Mouse (Mus musculus) urinary bladder, postnatal 10 days (tissue): ENCODE results near the gene Chrne.

Experiments
- DNase-seq: peaks from one replicate; pipeline ENCODE4 v3.0.0; 2022; ENCODE audit warnings: low spot score

The Chrne gene

DNA sequence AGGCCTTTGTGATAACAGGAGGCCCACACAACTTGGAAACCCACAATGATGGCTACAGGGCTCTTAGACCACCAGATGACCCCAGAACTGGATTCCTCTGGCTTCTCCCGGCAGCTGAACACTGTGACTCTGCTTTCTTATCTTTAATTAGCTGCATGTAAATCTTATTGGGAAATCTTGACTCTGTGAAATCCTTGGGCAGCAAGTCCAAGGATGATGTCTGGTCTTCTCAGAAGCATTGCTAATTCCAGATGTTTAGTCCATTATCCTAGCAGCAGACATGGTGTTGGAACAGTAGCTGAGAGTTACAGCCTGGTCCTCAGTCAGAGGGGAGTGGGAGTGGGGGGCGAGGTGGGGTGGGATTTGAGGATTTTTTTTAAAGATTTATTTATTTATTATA lies 9.4 kb upstream of the Chrne start:
- DNase-seq: no peak

DNA sequence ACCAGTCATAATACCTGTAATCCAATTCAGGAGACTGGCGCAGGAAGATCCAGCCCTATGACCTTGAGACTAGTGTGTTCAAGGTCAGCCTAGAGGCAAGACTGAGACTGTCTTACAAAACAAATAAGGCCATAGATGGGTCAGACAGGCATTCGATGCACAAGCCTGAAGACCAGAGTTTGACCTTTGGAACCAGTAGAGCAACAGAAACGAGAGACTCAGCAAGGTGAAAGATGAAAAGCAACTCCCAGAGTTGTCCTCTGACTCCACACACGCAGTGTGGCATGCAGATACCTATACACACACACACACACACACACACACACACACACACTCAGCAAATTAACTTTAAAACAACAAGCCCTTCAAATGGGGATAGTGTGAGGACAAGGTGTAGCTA lies 7.9 kb upstream of the Chrne start:
- no peak for DNase-seq

DNA sequence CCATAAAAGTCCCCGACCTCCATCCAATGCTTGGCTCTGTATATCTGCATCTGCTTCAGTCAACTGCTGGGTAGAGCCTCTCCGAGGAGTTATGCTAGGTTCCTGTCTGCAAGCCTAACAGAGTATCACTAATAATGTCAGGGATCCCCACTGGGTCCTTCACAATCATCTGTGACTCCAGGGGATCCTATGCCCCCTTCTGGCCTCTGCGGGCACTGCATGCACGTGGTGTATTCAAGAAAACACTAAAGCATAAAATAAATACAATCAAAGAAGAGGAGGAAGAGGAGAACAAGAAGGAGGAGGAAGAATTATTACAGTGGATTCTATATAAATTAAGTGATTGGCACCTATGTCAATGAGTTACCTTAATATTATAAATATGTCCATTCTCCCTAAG lies 6.5 kb upstream of the Chrne start:
- DNase-seq: no peak

DNA sequence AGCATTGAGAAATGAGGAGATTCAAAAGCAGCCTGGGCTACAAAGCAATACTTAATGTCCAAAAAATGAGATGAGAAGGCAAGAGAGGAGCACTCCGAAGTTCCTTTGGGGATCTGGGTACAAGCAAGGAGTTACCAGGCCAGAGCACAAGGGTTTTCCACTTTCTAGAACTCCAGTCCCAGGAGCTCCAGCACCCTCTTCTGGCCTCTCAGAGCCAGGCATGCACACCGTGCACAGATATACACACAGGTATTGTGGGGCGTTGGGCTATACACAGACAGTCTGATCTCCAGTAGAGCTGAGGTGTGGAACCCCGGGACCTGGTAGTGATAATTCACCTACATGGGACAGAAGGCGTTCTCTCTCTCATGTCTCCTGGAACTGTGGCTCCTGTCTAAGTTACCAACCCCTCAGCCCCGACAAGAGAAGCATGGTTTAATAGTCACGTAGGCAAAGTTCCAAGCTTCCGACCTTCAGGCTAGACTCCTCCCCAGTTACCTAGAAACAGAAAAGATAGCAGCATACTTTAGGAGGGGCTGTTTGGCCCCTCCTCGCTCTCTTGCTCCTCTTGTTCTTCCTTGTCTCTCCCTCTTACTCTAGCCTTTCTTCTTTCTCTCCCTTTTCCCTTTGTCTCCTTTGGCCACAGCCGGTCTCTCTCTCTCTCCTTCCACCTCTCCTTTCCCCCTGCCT lies 4.2 kb upstream of the Chrne start:
- no peak for DNase-seq

DNA sequence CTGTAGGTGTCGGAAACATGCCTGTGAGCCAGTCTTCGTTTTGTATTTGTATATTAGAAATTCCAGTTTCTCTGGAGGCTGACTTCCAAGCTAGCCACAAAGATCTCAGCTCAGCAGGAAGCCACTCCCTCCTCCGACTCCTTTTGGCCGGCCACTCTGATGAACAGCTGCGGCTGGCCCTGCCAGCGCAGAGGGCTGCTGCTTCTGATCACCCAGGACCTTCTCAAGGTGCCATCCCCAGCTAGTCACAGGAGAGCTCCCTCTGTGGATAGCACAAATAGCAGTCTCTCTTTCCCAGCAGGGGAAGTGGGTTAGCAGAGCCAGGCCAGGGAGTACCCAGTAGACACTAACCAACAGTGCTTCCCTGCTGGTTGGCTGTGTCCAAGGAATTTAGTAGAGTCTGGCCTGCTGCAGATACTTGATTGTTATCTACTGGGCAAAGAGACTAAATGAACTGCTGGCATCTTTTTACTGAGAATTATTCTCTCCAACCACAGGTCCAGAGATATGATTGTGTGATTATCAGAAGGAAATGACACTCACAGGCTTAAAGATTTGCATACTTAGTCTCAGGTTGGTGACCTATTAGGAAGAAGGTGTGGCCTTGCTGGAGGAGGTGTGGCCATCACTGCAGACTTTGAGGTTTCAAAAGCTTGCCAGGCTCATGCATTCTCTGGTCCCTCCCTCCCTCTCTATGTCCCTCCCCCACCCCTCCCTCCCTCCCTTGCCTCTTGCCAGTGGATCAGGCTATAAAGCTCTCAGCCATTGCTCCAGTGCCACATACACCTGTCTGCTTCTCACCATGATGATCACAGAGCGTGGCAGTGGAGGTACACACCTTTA lies 3.2 kb upstream of the Chrne start:
- DNase-seq: no peak

DNA sequence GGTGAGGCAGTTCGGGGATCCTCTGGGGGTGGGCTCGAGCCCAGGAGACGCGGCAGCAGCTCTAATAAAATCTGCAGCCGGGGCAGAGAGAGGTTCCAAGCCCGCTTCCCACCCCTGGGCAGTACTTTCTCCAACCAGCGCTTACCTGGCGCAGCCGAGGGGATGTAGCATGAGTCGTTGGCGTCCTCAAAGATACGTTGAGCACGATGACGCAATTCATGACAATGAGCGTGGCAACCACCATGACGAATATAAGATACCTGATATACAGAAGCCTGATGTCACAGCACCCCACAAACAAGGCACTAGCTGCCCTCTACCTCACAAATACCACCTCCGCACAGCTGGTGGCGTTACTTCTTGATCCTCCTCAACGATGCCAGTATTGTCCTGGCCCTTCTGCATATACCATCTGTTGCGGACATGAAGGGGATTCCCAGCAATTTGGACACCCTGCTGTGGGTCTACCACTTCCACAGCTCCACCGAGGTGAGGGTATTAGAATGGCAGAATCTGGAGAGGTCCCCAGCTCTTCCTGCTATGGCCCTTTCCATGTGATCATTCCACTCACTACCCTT lies 3.4 kb downstream of the Chrne start, which contains the start of gene 4930544D05Rik:
Gene 4930544D05Rik (plus strand): TSS at position 333 of the 578 bp plus-strand sequence.
- DNase-seq: no peak

DNA sequence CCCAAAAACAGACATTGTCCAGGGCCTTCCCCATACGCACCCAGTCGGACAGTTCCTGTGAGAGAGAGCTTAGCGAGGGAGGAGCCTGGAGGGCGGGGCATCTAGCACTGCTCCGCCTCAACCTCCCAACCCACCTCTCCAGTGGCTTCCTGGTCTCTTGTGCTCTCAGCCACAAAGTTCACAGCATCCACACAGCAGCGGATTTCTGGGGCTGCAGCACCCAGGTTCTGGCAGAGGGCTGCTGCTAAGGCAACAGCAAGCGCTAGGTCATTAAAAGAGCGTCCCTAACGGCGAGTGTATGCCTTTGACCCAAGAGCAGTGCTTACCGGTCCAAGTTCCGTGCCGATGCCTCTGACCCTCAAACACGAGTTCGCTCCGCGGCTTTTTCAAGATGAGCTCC lies 3.9 kb downstream of the Chrne start:
- no peak for DNase-seq

DNA sequence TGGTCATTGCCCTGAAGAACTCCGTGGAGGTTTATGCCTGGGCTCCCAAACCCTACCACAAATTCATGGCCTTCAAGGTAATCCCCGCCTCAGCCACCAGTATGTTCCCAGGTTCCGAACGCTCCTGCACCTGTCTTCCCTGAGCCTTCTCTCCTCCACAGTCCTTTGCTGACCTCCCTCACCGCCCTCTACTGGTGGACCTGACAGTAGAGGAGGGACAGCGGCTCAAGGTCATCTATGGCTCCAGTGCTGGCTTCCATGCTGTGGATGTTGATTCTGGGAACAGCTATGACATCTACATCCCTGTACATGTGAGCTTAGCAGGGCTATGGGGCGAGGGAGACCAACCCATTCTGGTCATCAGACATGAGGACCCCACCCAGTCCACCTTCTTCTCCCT lies 6.5 kb downstream of the Chrne start:
- no peak for DNase-seq

DNA sequence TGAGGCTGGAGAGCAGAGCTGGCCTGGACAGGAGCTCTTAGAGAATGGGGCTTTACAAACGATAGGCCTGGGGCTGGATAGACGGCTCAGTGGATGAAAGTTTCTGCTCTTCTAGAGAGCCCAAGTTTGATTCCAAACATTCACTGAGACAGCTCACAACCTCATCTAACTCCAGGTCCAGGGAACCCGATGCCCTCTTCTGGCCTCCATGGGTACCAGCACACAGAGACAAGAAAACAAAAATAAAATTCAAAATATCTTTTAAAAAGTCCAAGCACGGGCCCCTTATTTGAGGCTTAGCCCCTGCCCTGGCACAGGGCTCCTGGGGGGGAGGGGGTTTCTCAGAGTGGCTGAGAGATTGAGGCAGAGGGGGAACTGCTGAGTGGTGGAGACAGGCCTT lies 8.3 kb downstream of the Chrne start:
- no peak for DNase-seq

DNA sequence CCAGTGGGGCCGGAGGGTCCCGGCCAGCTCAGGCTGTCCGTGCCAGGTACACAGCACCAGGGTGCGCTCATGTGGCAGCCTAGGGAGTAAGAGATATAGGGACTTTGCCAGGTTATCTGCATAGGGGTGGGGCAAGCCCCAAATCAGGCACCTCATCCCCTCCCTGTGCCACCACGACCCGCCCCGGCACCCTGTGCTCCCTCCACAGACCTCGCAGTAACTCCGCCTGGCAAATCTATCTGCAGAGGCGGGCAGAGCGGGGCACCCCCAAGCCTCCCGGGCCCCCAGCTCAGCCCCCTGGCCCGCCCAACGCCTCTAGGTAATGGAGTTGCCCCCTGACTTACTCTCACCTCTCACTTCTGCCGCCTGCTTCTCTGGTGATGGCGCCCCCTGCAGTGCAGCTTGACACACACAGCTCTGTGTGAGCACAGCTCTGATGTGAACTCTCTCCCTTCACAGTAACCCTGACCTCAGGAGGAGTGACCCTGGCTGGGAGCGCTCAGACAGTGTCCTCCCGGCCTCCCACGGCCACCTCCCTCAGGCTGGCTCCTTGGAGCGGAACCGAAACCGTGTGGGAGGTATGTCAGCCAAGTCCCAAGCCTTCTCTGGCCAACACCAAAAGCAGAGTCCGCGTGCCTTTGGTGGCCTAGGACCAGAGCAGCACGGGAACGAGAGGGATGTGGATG lies 10.5 kb downstream of the Chrne start:
- no peak for DNase-seq

DNA sequence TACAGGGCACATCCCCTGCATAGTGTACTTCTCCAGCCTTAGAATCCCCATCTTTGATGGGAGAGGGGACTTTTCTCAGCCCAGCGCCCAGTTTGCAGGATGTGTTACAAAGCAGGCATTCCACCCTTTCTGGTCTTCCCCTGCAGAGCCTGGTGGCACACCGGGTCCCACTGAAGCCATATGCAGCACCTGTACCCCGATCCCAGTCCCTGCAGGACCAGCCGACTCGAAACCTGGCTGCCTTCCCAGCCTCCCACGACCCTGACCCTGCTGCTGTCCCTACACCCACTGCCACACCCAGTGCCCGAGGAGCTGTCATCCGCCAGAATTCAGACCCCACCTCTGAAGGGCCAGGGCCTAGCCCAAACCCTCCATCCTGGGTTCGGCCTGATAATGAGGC lies 11.4 kb downstream of the Chrne start:
- DNase-seq: no peak

DNA sequence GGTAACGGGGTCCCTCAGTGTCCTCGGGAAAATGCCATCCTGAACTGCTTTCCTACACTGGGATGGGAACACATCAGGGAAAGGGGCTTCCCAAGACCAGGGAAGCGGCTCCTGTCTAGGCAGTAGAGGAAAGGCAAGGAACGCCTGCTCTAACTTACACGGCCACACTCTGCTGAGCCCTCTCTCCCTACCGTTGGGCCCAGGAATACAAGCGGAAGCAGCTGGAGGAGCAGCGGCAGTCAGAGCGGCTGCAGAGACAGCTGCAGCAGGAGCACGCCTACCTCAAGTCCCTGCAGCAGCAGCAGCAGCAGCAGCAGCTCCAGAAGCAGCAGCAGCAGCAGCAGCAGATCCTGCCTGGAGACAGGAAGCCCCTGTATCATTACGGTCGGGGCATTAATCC lies 12.3 kb downstream of the Chrne start:
- DNase-seq: no peak

DNA sequence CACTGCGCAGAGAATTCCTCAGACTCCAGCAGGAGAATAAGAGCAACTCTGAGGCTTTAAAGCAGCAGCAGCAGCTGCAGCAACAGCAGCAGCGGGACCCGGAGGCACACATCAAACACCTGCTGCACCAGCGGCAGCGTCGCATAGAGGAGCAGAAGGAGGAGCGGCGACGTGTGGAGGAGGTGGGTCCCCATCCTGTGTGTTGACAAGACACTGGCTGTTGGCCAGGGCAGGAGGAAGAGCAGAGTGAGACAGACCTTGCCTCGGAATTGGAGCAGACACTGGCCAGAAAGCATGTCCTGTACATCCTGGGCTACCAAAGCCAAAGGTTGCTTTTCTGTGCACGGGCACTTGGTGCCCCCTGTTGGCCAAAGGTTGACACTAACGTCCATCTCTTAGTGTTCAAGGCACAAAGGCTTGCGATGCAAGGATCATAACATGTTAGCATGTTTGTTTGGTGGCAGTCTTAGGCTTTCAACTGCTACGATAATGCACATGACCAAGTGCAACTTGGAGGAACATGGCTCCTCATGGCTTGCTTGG lies 13.9 kb downstream of the Chrne start:
- no peak for DNase-seq

DNA sequence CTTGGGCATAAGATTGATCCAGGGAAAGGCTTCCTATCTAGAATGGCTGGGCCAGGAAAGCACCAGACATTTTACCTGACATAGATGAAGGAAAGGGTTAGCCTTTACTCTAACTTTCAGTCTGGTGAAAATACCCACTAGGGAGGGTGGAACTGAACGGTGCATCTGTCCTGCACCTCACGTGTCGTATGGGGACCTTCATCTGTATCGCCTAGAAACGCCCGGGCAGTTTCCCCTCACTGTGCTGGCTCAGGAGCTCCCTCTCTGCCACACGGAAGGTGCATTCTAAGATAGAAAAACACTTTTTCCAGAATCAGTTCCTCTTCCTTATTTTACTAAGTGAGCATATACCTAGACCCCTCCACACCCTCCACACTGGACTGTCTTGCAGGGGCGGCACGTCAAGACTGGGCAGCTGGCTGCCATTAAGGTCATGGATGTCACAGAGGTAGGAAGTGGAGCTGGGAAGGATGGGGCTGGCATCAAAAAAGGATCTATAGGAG lies 20.5 kb downstream of the Chrne start:
- DNase-seq: no peak

DNA sequence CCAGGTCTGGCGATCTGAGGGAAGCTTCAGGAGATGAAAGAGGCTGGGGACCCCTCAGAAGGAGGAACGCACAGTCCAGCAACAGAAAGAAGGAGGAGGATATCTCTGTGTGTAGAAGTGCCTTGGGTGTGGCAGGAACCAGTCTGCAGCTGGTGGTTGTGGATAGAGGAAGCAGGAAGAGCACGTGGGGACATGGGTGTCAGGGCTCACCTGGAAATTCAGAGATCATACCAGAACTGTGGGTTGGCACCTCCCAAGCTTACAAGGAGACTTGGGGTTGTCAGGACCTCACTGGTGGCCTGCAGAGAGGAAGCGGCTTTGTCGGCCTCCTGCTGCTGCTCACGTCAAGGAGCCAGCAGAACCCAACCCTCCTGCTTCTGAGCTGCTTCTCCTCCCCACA lies 21.7 kb downstream of the Chrne start:
- no peak for DNase-seq

DNA sequence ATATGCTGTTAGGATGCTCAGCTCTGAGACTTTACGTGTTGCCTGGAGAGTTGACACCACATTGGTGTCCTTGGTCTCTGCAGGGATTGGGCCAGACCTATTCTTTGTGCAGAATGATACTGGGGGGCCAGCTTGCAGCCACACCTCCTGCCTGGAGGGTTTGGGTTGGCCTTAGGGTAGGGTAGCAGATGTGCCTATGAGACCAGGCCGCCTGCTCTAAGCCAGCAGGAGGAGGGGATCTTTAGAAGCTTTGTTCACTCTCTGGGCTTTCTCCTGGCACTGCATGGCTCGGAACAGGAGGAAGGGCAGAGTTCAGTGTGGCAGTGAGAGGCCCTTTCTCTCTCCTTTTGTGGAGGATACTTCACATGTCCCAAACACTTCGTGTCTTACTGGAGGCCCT lies 22.9 kb downstream of the Chrne start:
- DNase-seq: no peak

DNA sequence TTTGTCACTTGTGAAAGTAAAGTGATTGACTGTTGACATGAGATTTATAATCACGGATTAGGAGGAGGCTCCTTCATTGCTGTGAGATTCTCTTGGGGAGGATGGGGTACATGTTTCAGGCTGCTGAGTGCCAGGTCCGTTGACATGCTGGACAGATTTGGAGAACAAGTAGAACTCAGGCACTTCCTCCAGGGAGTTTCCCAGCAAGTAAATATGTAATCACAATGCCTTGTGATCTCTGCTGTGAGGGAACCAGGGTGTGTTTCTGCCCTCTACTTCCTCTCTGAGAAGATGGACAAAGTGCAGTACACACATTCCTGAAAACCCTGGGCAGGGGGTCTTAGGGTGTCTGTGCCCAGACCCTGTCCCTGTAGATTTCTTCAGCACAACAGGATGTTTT lies 23.4 kb downstream of the Chrne start:
- no peak for DNase-seq

DNA sequence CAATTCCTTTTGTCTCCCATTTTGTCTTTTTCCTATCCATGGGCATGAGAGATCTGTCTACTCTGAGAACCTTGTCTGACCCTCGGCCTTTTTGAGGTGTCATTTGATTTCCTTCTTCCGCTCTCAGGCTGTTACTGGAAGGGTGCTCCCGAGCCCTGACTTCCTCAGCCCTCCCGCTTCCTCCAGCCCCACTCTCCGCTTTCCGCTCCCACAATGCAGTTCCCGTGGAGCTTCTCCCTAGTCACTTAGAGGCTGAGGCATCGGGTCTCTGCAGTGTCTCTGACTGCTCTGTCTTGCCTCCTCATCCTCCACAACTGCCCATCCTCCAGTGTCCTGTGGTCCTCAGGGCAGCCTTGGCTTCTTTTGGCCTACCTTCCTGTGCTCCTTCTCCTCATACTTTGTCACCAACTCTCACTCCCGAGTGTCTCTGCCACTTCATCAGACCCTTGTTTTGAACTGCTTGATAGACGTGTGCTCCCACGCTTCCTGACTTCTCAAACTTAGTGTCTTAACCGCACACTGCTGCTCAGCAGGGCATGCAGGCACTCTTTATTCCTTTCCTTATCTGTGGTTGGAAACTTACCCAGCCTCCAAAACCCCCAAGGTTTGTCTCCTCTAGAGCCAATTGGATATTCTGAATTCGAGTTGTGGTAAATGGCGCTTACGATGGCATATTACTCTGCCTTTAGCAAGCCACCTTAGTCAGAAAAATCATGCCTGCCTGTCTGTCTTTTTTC lies 24.6 kb downstream of the Chrne start:
- no peak for DNase-seq

DNA sequence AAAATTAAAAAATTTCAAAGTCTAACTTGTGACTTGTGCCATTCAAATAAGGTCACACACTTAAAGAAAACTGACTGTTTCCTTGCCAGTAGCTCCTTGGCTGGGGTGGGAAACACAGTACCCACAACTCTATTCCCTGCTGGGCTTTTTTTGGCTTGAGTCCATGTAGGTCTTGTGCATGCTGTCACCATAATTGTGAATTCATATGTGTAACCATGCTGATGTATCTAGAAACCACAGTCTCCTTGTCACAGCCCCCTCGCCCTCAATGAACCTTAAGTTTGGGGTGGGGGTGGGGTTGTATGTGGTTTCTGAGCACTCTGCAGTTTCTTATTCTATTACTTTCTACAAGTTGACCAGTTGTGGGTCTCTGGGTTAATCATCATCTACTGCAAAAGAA lies 27.3 kb downstream of the Chrne start:
- DNase-seq: no peak

DNA sequence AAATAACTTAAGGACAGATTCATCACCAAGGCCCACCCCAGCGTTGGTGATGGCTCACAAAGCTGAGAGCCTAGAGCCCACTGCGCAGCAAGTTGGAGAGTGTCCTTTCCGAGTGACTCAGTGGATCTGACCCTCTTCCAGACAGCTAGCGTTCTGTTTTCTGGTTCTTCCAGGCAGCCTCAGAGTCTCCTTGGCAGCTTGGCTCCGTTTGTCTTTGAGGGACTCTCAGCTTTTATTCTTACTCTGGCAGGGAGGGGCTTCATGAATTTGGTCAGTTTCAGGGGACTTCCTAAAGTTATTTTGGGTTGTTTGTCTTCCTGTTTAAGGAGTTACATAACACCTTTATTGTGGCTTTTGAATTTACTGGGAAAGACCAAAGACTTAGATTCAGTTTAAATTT lies 32.1 kb downstream of the Chrne start:
- no peak for DNase-seq

DNA sequence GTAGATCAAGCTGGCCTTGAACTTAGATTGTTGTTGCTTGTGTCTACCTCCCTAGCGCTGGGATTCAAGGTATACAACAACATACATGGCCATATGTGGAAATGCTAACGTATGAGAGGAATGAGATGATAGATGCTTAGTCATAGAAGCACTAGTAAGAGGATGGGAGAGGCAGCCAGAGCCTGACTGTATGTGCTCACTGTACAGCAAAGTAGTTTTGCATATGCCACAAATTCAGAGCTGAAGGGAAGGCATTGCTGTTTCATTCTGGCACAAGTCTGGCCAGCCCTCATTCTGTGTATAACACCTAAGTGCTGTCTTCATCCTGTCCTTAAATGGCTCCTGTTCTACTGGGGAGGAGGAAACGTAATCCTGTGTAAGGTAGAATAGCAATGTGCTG lies 32.8 kb downstream of the Chrne start:
- no peak for DNase-seq

DNA sequence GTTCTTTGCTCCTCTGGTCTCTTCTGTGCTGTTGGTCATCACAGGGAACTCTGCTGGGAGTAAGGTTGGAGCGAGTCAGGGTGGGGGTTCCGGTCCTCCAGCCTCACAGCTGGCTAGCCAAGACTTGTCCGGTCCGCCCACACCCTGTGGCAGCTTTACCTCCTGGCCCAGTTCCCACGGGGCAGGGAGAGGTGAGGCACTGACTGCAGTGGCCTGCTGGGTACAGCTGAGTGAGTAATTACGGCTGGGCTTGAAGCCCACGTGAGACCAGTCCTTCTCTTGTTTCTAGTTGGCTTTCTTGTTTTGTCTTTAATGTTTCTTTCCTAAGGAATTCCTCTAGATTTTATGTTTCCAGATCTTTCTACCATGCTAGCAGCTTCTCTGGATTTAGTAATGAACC lies 33.6 kb downstream of the Chrne start:
- DNase-seq: no peak
